Mouse (Mus musculus): ENCODE results near the gene Tnfrsf12a. TPM values are rescaled to one million over a fixed set of nuclear protein-coding genes. Genes with fewer than 3 reads are reported as not detected.

Gene Tnfrsf12a
- total RNA-seq (2021): 1 to 10 TPM; 4.8 to 6.3 TPM

GRCm38 (mm10) chr17:23677236-23677679 is at the start of gene Tnfrsf12a:
Gene Tnfrsf12a, minus strand, starts transcription at chr17:23677468.
- peak; percentile 80 to 83 for DNase-seq

GRCm38 (mm10) chr17:23726758-23727142 is 49.5 kb upstream of the Tnfrsf12a start:
- no peak for DNase-seq

GRCm38 (mm10) chr17:23725999-23726757 is 48.9 kb upstream of the Tnfrsf12a start, which contains the start of gene Pkmyt1:
Gene Pkmyt1, plus strand, starts transcription at chr17:23726336.
- peak; percentile 92 to 93 for DNase-seq

- DNase-seq: no peak
These were observed 48.2 kb upstream of the Tnfrsf12a start for GRCm38 (mm10) chr17:23725477-23725876.

- no peak for DNase-seq
These were observed 45.3 kb upstream of the Tnfrsf12a start, which contains the start of gene 1520401A03Rik for GRCm38 (mm10) chr17:23722376-23723125. Gene 1520401A03Rik, minus strand, starts transcription at chr17:23722783.

GRCm38 (mm10) chr17:23721886-23722285 is 44.6 kb upstream of the Tnfrsf12a start:
- DNase-seq: no peak

- DNase-seq: no peak
These were observed 42.2 kb upstream of the Tnfrsf12a start for GRCm38 (mm10) chr17:23719455-23719854.

- no peak for DNase-seq
These were observed 39.7 kb upstream of the Tnfrsf12a start for GRCm38 (mm10) chr17:23717003-23717402.

GRCm38 (mm10) chr17:23706212-23706611 is 28.9 kb upstream of the Tnfrsf12a start:
- peak; percentile 57 to 64 for DNase-seq

- no peak for DNase-seq
These were observed 28.3 kb upstream of the Tnfrsf12a start for GRCm38 (mm10) chr17:23705525-23706104.

- DNase-seq: no peak
These were observed 27.5 kb upstream of the Tnfrsf12a start for GRCm38 (mm10) chr17:23704741-23705140.

- DNase-seq: no peak
These were observed 26.0 kb upstream of the Tnfrsf12a start for GRCm38 (mm10) chr17:23703301-23703700.

- DNase-seq: peak; percentile 84 to 88
These were observed 22.8 kb upstream of the Tnfrsf12a start for GRCm38 (mm10) chr17:23700079-23700478.

GRCm38 (mm10) chr17:23699131-23700077 is 22.1 kb upstream of the Tnfrsf12a start:
- DNase-seq: no peak

- DNase-seq: no peak
These were observed 18.5 kb upstream of the Tnfrsf12a start for GRCm38 (mm10) chr17:23695801-23696200.

- no peak for DNase-seq
These were observed 17.2 kb upstream of the Tnfrsf12a start for GRCm38 (mm10) chr17:23694491-23694890.

GRCm38 (mm10) chr17:23683856-23684672 is 6.8 kb upstream of the Tnfrsf12a start, which contains the start of gene Cldn9:
Gene Cldn9, minus strand, starts transcription at chr17:23684026.
- DNase-seq: no peak

GRCm38 (mm10) chr17:23683226-23683625 is 6.0 kb upstream of the Tnfrsf12a start:
- no peak for DNase-seq

- DNase-seq: no peak
These were observed 5.3 kb upstream of the Tnfrsf12a start for GRCm38 (mm10) chr17:23682530-23682929.

GRCm38 (mm10) chr17:23682092-23682491 is 4.8 kb upstream of the Tnfrsf12a start:
- no peak for DNase-seq

GRCm38 (mm10) chr17:23681086-23681485 is 3.8 kb upstream of the Tnfrsf12a start:
- DNase-seq: no peak
